Mouse (Mus musculus) hindbrain, embryonic 15.5 days (tissue): Measurements from ENCODE around the gene Erich6b. TPM values are rescaled to one million over a fixed set of nuclear protein-coding genes. Genes with fewer than 3 reads are reported as not detected.
A peak's percentile ranks its signal among the peaks of the same experiment; 100 is the strongest.

ENCODE experiments used
- ATAC-seq: fragments of 200-750 bp; cut with Nextera tagmentation; 2 replicates; pipeline ENCODE4 v1.8.0; 2017; ENCODE audit warnings: low read depth, moderate number of reproducible peaks, moderate TSS enrichment; ENCODE audit not compliant: low FRiP score
- H3K27ac ChIP-seq: fragments of 300-500 bp; sonication (generic); replicated peaks from 2 replicates; pipeline ENCODE4 v1.5.1; 2015; ENCODE audit warnings: mild to moderate bottlenecking, inconsistent platforms
- H3K27me3 ChIP-seq: fragments of 300-500 bp; sonication (generic); 2 replicates; pipeline ENCODE4 v1.6.1; 2015; ENCODE audit warnings: control low read depth, inconsistent platforms
- H3K36me3 ChIP-seq: fragments of 300-500 bp; sonication (generic); 2 replicates; pipeline ENCODE4 v1.6.1; 2015; ENCODE audit warnings: control low read depth, inconsistent platforms
- H3K4me1 ChIP-seq: fragments of 300-500 bp; sonication (generic); replicated peaks from 2 replicates; pipeline ENCODE4 v1.6.1; 2015; ENCODE audit warnings: control low read depth, inconsistent platforms
- H3K4me2 ChIP-seq: fragments of 300-500 bp; sonication (generic); 2 replicates; pipeline ENCODE4 v1.6.1; 2015; ENCODE audit warnings: moderate library complexity, mild to moderate bottlenecking, inconsistent platforms
- H3K4me3 ChIP-seq: fragments of 300-500 bp; sonication (generic); 2 replicates; pipeline ENCODE4 v1.5.1; 2015; ENCODE audit warnings: mild to moderate bottlenecking, inconsistent platforms
- H3K9ac ChIP-seq: fragments of 300-500 bp; sonication (generic); 2 replicates; pipeline ENCODE4 v1.6.1; 2015; ENCODE audit warnings: inconsistent platforms
- H3K9me3 ChIP-seq: fragments of 300-500 bp; sonication (generic); 2 replicates; pipeline ENCODE4 v1.6.1; 2016; ENCODE audit warnings: control low read depth, inconsistent platforms
- WGBS: fragments of 180-500 bp; shearing (Covaris S2); methylation state at CpG from one replicate; pipeline ENCODE4 v1.1.7; 2015; 5-methylcytosine and 5-hydroxymethylcytosine counted together
- polyA plus RNA-seq: library from polyadenylated mRNA; unstranded; fragments of >200 nt; fragmentation: Nextera tagmentation; extraction: Ambion mirVana; gene quantifications from 2 replicates; pipeline ENCODE4 v1.2.1, GENCODE M21; 2015

Erich6b gene
- polyA plus RNA-seq: 0.25 TPM in 1 of 2 replicates, not detected in the other

GRCm38 (mm10) chr14:75642080-75642479, at the start of gene Erich6b:
Gene Erich6b, plus strand, starts transcription at chr14:75642259.
- H3K4me1 ChIP-seq: peaks cover 3% of the 10 kb centered on the region
- no peak within 1 kb of the TSS for H3K27ac ChIP-seq
- no peak for ATAC-seq
- H3K4me2 ChIP-seq: no peak within 1 kb of the TSS
- WGBS: 75% methylated on average over 8 of the region's 8 CpGs
- no peaks in the 10 kb centered on the region for H3K9me3 ChIP-seq
- no peak within 1 kb of the TSS for H3K4me3 ChIP-seq
- no peaks in the 10 kb centered on the region for H3K36me3 ChIP-seq
- no peak within 1 kb of the TSS for H3K9ac ChIP-seq
- H3K27me3 ChIP-seq: no peaks in the 10 kb centered on the region

- no peaks in the 10 kb centered on the region for H3K9me3 ChIP-seq
- H3K4me3 ChIP-seq: no peak within 1 kb of the TSS
- H3K9ac ChIP-seq: no peak within 1 kb of the TSS
- H3K27me3 ChIP-seq: no peaks in the 10 kb centered on the region
- ATAC-seq: no peak
- H3K36me3 ChIP-seq: no peaks in the 10 kb centered on the region
- H3K4me2 ChIP-seq: no peak within 1 kb of the TSS
- no peaks in the 10 kb centered on the region for H3K4me1 ChIP-seq
- no peak within 1 kb of the TSS for H3K27ac ChIP-seq
- WGBS: 63% methylated on average over 3 of the region's 3 CpGs
Observed at GRCm38 (mm10) chr14:75592978-75593377, 49.1 kb upstream of the Erich6b start, which contains the start of gene Spert. Gene Spert, minus strand, starts transcription at chr14:75593116.

GRCm38 (mm10) chr14:75609176-75609575, 32.9 kb upstream of the Erich6b start:
- Histone ChIP-seq H3K4me2 (no peak overlapping the region), H3K4me1 (no peaks in the 10 kb centered on the region), H3K27ac (no peak overlapping the region), H3K27me3 (no peaks in the 10 kb centered on the region), H3K4me3 (no peak overlapping the region), H3K9ac (no peak overlapping the region), H3K36me3 (no peaks in the 10 kb centered on the region), H3K9me3 (no peaks in the 10 kb centered on the region)
- ATAC-seq: no peak
- WGBS: 95% methylated on average over 2 of the region's 2 CpGs

- 0 out of 2 replicates have a peak, but pooled peaks cover 4% of the 10 kb centered on the region for H3K4me1 ChIP-seq
- no peak overlapping the region for H3K27ac ChIP-seq
- WGBS: 55% methylated on average over 6 of the region's 6 CpGs
- no peak overlapping the region for H3K4me2 ChIP-seq
- H3K9ac ChIP-seq: no peak overlapping the region
- H3K4me3 ChIP-seq: no peak overlapping the region
- H3K36me3 ChIP-seq: no peaks in the 10 kb centered on the region
- ATAC-seq: no peak
- H3K9me3 ChIP-seq: no peaks in the 10 kb centered on the region
- no peaks in the 10 kb centered on the region for H3K27me3 ChIP-seq
Observed at GRCm38 (mm10) chr14:75616375-75616774, 25.7 kb upstream of the Erich6b start.

GRCm38 (mm10) chr14:75622984-75623383, 19.1 kb upstream of the Erich6b start:
- WGBS: 41% methylated on average over 7 of the region's 7 CpGs
- no peaks in the 10 kb centered on the region for H3K9me3 ChIP-seq
- H3K4me3 ChIP-seq: no peak overlapping the region
- no peaks in the 10 kb centered on the region for H3K36me3 ChIP-seq
- H3K9ac ChIP-seq: no peak overlapping the region
- 0 out of 2 replicates have a peak, but pooled peaks cover 4% of the 10 kb centered on the region for H3K4me1 ChIP-seq
- no peak overlapping the region for H3K4me2 ChIP-seq
- no peak overlapping the region for H3K27ac ChIP-seq
- ATAC-seq: peak; percentile 30; the same call in 1 of the 2 replicates
- no peaks in the 10 kb centered on the region for H3K27me3 ChIP-seq

GRCm38 (mm10) chr14:75628870-75629269, 13.2 kb upstream of the Erich6b start:
- no peaks in the 10 kb centered on the region for H3K4me1 ChIP-seq
- H3K4me2 ChIP-seq: no peak overlapping the region
- 91% methylated on average over 8 of the region's 8 CpGs for WGBS
- no peak for ATAC-seq
- no peak overlapping the region for H3K27ac ChIP-seq
- H3K36me3 ChIP-seq: no peaks in the 10 kb centered on the region
- H3K9ac ChIP-seq: no peak overlapping the region
- H3K4me3 ChIP-seq: no peak overlapping the region
- no peaks in the 10 kb centered on the region for H3K27me3 ChIP-seq
- no peaks in the 10 kb centered on the region for H3K9me3 ChIP-seq

GRCm38 (mm10) chr14:75635350-75635749, 6.7 kb upstream of the Erich6b start:
- 67% methylated on average over 12 of the region's 12 CpGs for WGBS
- no peak overlapping the region for H3K4me3 ChIP-seq
- no peak overlapping the region for H3K9ac ChIP-seq
- peaks cover 13% of the 10 kb centered on the region for H3K4me1 ChIP-seq
- H3K27ac ChIP-seq: no peak overlapping the region
- H3K27me3 ChIP-seq: no peaks in the 10 kb centered on the region
- no peaks in the 10 kb centered on the region for H3K36me3 ChIP-seq
- H3K4me2 ChIP-seq: no peak overlapping the region
- no peak for ATAC-seq
- no peaks in the 10 kb centered on the region for H3K9me3 ChIP-seq

- WGBS: 35% methylated on average over 7 of the region's 7 CpGs
- Histone ChIP-seq H3K27ac (no peak overlapping the region), H3K4me3 (no peak overlapping the region), H3K9me3 (no peaks in the 10 kb centered on the region), H3K9ac (no peak overlapping the region), H3K4me1 (peaks cover 13% of the 10 kb centered on the region), H3K36me3 (no peaks in the 10 kb centered on the region), H3K27me3 (no peaks in the 10 kb centered on the region), H3K4me2 (no peak overlapping the region)
- no peak for ATAC-seq
Observed at GRCm38 (mm10) chr14:75636107-75636506, 6.0 kb upstream of the Erich6b start.

GRCm38 (mm10) chr14:75637641-75638040, 4.4 kb upstream of the Erich6b start:
- no peak overlapping the region for H3K27ac ChIP-seq
- no peaks in the 10 kb centered on the region for H3K9me3 ChIP-seq
- no peak overlapping the region for H3K4me3 ChIP-seq
- H3K4me1 ChIP-seq: peaks cover 13% of the 10 kb centered on the region
- 66% methylated on average over 4 of the region's 4 CpGs for WGBS
- no peak overlapping the region for H3K4me2 ChIP-seq
- H3K36me3 ChIP-seq: no peaks in the 10 kb centered on the region
- H3K9ac ChIP-seq: no peak overlapping the region
- no peak for ATAC-seq
- no peaks in the 10 kb centered on the region for H3K27me3 ChIP-seq

- Histone ChIP-seq H3K9ac (no peak overlapping the region), H3K4me1 (peaks cover 7% of the 10 kb centered on the region), H3K4me2 (no peak overlapping the region), H3K9me3 (no peaks in the 10 kb centered on the region), H3K27me3 (no peaks in the 10 kb centered on the region), H3K27ac (no peak overlapping the region), H3K36me3 (no peaks in the 10 kb centered on the region), H3K4me3 (no peak overlapping the region)
- ATAC-seq: no peak
- WGBS: 88% methylated on average over 2 of the region's 2 CpGs
Observed at GRCm38 (mm10) chr14:75640846-75641245, 1.2 kb upstream of the Erich6b start.

- H3K4me3 ChIP-seq: no peak overlapping the region
- no peaks in the 10 kb centered on the region for H3K36me3 ChIP-seq
- no peak overlapping the region for H3K27ac ChIP-seq
- no peaks in the 10 kb centered on the region for H3K9me3 ChIP-seq
- peaks cover 2% of the 10 kb centered on the region for H3K4me1 ChIP-seq
- 60% methylated on average over 6 of the region's 6 CpGs for WGBS
- H3K27me3 ChIP-seq: no peaks in the 10 kb centered on the region
- H3K4me2 ChIP-seq: no peak overlapping the region
- ATAC-seq: no peak
- H3K9ac ChIP-seq: no peak overlapping the region
Observed at GRCm38 (mm10) chr14:75641369-75641768, 690 bp upstream of the Erich6b start.

- WGBS: 94% methylated on average over 7 of the region's 7 CpGs
- Histone ChIP-seq H3K4me1 (peaks cover 7% of the 10 kb centered on the region), H3K4me3 (no peak overlapping the region), H3K36me3 (no peaks in the 10 kb centered on the region), H3K4me2 (no peak overlapping the region), H3K27me3 (no peaks in the 10 kb centered on the region), H3K9me3 (no peaks in the 10 kb centered on the region), H3K9ac (no peak overlapping the region), H3K27ac (no peak overlapping the region)
- no peak for ATAC-seq
Observed at GRCm38 (mm10) chr14:75645461-75645860, 3.4 kb downstream of the Erich6b start.

GRCm38 (mm10) chr14:75646060-75646459, 4.0 kb downstream of the Erich6b start:
- Histone ChIP-seq H3K9ac (no peak overlapping the region), H3K4me3 (no peak overlapping the region), H3K4me1 (peaks cover 7% of the 10 kb centered on the region), H3K36me3 (no peaks in the 10 kb centered on the region), H3K4me2 (no peak overlapping the region), H3K9me3 (no peaks in the 10 kb centered on the region), H3K27me3 (no peaks in the 10 kb centered on the region), H3K27ac (no peak overlapping the region)
- 75% methylated on average over 9 of the region's 9 CpGs for WGBS
- no peak for ATAC-seq
